Mouse (Mus musculus) A20 (cell line): Measurements from ENCODE around the gene H2-DMb1.

Experiments used
- DNase-seq: peaks from one replicate; pipeline ENCODE4 v3.0.0-alpha.2; 2011; ENCODE audit warnings: low read depth, low spot score

The H2-DMb1 gene

GRCm38 (mm10) chr17:34207866-34208265, 55.0 kb downstream of the H2-DMb1 start:
- DNase-seq = no peak

- no peak for DNase-seq
These were observed 55.5 kb downstream of the H2-DMb1 start for GRCm38 (mm10) chr17:34208421-34208820.

- no peak for DNase-seq
These were observed 56.8 kb downstream of the H2-DMb1 start for GRCm38 (mm10) chr17:34209680-34210079.
